8 mouse cellular contexts compared by ENCODE assay signal in genomic region chr7:46839446-46839845, GRCm38 (mm10). TPM values are rescaled to one million over a fixed set of nuclear protein-coding genes. Genes with fewer than 3 reads are reported as not detected.
A peak's percentile ranks its signal among the peaks of the same experiment; 100 is the strongest.
DNase-seq lines count a peak whose midpoint lies in the region; ATAC-seq and TF ChIP-seq lines count a peak whose summit lies in the region.

No protein-coding gene starts in this region.

- peak; percentile 14; the same call in 1 of the 2 replicates for ATAC-seq in forebrain, postnatal 0 days
- no peak for ATAC-seq in forebrain, embryonic 11.5 days (replicated peaks; ENCODE audit: low FRiP score)
- ATAC-seq in intestine, postnatal 0 days, result peak; percentile 85
- ATAC-seq in lung, embryonic 15.5 days (ENCODE audit: borderline replicate concordance, extremely low read depth, low FRiP score, low TSS enrichment), result peak; percentile 0; the same call in 1 of the 2 replicates
- ATAC-seq in megakaryocyte-erythroid progenitor cell, adult 5-6 weeks (replicated peaks; ENCODE audit: low FRiP score, low TSS enrichment, poor library complexity, severe bottlenecking), result no peak

- TF ChIP-seq CTCF in forebrain, postnatal 0 days (IDR thresholded peaks at IDR 0.05; ENCODE audit: low read depth), result no peak
- no peak for TF ChIP-seq CTCF in cortical plate, adult 2 months (IDR thresholded peaks at IDR 0.05; ENCODE audit: extremely low read depth, insufficient read depth, low read length)
- 0 out of 2 replicates have a peak, but pooled peaks have one; percentile 1 for TF ChIP-seq CTCF in intestine, postnatal 0 days (IDR thresholded peaks at IDR 0.05; ENCODE audit: low read depth)

- peaks cover 16% of the 10 kb centered on the region for H3K4me1 ChIP-seq in forebrain, postnatal 0 days (ENCODE audit: insufficient read depth)
- peaks cover 5% of the 10 kb centered on the region; the same call in 1 of the 2 replicates for H3K4me1 ChIP-seq in forebrain, embryonic 11.5 days (replicated peaks; ENCODE audit: control insufficient read depth, insufficient read depth, low read length)
- peaks cover 4% of the 10 kb centered on the region; the same call in 1 of the 2 replicates for H3K4me1 ChIP-seq in cortical plate, adult 2 months (ENCODE audit: control insufficient read depth, insufficient read depth, low read length)
- H3K4me1 ChIP-seq in intestine, postnatal 0 days (replicated peaks; ENCODE audit: control insufficient read depth, insufficient read depth, low read length), result peaks cover 16% of the 10 kb centered on the region
- peaks cover 58% of the 10 kb centered on the region for H3K4me1 ChIP-seq in lung, embryonic 15.5 days

- H3K36me3 ChIP-seq in forebrain, postnatal 0 days (ENCODE audit: insufficient read depth), result no peaks in the 10 kb centered on the region
- no peaks in the 10 kb centered on the region for H3K36me3 ChIP-seq in forebrain, embryonic 11.5 days (ENCODE audit: control insufficient read depth, insufficient read depth, low read length)
- no peaks in the 10 kb centered on the region for H3K36me3 ChIP-seq in intestine, postnatal 0 days (ENCODE audit: control insufficient read depth, insufficient read depth)
- H3K36me3 ChIP-seq in lung, embryonic 15.5 days, result no peaks in the 10 kb centered on the region

- no peak overlapping the region for H3K9ac ChIP-seq in forebrain, postnatal 0 days
- H3K9ac ChIP-seq in forebrain, embryonic 11.5 days (ENCODE audit: low read length), result no peak overlapping the region
- no peak overlapping the region; the same call in 1 of the 2 replicates for H3K9ac ChIP-seq in intestine, postnatal 0 days (ENCODE audit: low read depth, low read length)
- H3K9ac ChIP-seq in lung, embryonic 15.5 days, result no peak overlapping the region

- H3K27me3 ChIP-seq in forebrain, postnatal 0 days (ENCODE audit: insufficient read depth, low read length), result no peaks in the 10 kb centered on the region
- H3K27me3 ChIP-seq in forebrain, embryonic 11.5 days (ENCODE audit: control insufficient read depth, insufficient read depth, low read length), result no peaks in the 10 kb centered on the region
- no peaks in the 10 kb centered on the region for H3K27me3 ChIP-seq in intestine, postnatal 0 days (replicated peaks; ENCODE audit: control insufficient read depth, insufficient read depth, low read length)
- no peaks in the 10 kb centered on the region for H3K27me3 ChIP-seq in lung, embryonic 15.5 days

- peak overlapping the region; percentile 87 for H3K27ac ChIP-seq in forebrain, postnatal 0 days (ENCODE audit: low read depth, low read length)
- no peak overlapping the region for H3K27ac ChIP-seq in forebrain, embryonic 11.5 days (ENCODE audit: low read depth, low read length)
- peak overlapping the region; percentile 73 for H3K27ac ChIP-seq in cortical plate, adult 2 months (ENCODE audit: insufficient read depth, low read length)
- peak overlapping the region; percentile 91 for H3K27ac ChIP-seq in intestine, postnatal 0 days (ENCODE audit: low read depth, low read length)
- H3K27ac ChIP-seq in lung, embryonic 15.5 days, result peak overlapping the region; percentile 91

- H3K9me3 ChIP-seq in forebrain, postnatal 0 days (ENCODE audit: low read length), result no peaks in the 10 kb centered on the region
- no peaks in the 10 kb centered on the region for H3K9me3 ChIP-seq in forebrain, embryonic 11.5 days (ENCODE audit: control insufficient read depth, low read length)
- H3K9me3 ChIP-seq in intestine, postnatal 0 days (ENCODE audit: control insufficient read depth), result no peaks in the 10 kb centered on the region
- H3K9me3 ChIP-seq in lung, embryonic 15.5 days, result no peaks in the 10 kb centered on the region

- H3K4me3 ChIP-seq in forebrain, postnatal 0 days (ENCODE audit: low read depth, low read length), result no peak overlapping the region
- H3K4me3 ChIP-seq in forebrain, embryonic 11.5 days (ENCODE audit: low read depth, low read length), result no peak overlapping the region
- H3K4me3 ChIP-seq in cortical plate, adult 2 months (ENCODE audit: insufficient read depth, low read length), result no peak overlapping the region
- H3K4me3 ChIP-seq in intestine, postnatal 0 days (ENCODE audit: low read depth, low read length), result no peak overlapping the region
- no peak overlapping the region for H3K4me3 ChIP-seq in lung, embryonic 15.5 days

- H3K4me2 ChIP-seq in forebrain, postnatal 0 days (ENCODE audit: low read depth), result peak overlapping the region; percentile 40
- H3K4me2 ChIP-seq in forebrain, embryonic 11.5 days (ENCODE audit: low read depth, low read length, severe bottlenecking), result no peak overlapping the region
- H3K4me2 ChIP-seq in intestine, postnatal 0 days (replicated peaks; ENCODE audit: low read depth), result peak overlapping the region; percentile 51
- H3K4me2 ChIP-seq in lung, embryonic 15.5 days, result peak overlapping the region; percentile 34

- no peak for TF ChIP-seq POLR2A in cortical plate, adult 2 months (IDR thresholded peaks at IDR 0.05; ENCODE audit: extremely low read depth, insufficient read depth, low read length)

- 49% methylated on average over 7 of the region's 7 CpGs for WGBS in forebrain, postnatal 0 days
- WGBS in forebrain, embryonic 11.5 days, result 28% methylated on average over 7 of the region's 7 CpGs
- 18% methylated on average over 7 of the region's 7 CpGs for WGBS in intestine, postnatal 0 days
- 40% methylated on average over 7 of the region's 7 CpGs for WGBS in lung, embryonic 15.5 days

- DNase-seq in forebrain, postnatal 0 days, result no peak
- no peak for DNase-seq in forebrain, embryonic 11.5 days (ENCODE audit: low spot score)
- DNase-seq in ovary, adult 18-20 months (ENCODE audit: low spot score), result no peak
- no peak for DNase-seq in MN1 (ENCODE audit: low spot score)

RNA-seq across cellular contexts. Expression of gene Ldha, which starts 1.8 kb away (rescaled TPM):
- 373 and 414 TPM in 2 replicates for total RNA-seq in forebrain, postnatal 0 days (2014; rRNA removed)
- polyA plus RNA-seq in forebrain, postnatal 0 days (2015; fragmentation: Nextera tagmentation; extraction: Ambion mirVana), result 753 and 790 TPM in 2 replicates
- polyA plus RNA-seq in forebrain, embryonic 11.5 days (2014; fragmentation: Nextera tagmentation; extraction: Ambion mirVana), result 2,020 and 2,118 TPM in 2 replicates
- polyA plus RNA-seq in cortical plate, adult 2 months (2012; rRNA removed), result 392 and 402 TPM in 2 replicates
- polyA plus RNA-seq in intestine, postnatal 0 days (2015; fragmentation: Nextera tagmentation; extraction: Ambion mirVana), result 1,258 and 1,338 TPM in 2 replicates
- 1,840 and 1,954 TPM in 2 replicates for polyA plus RNA-seq in lung, embryonic 15.5 days (2015; fragmentation: Nextera tagmentation; extraction: Ambion mirVana)
- total RNA-seq in megakaryocyte-erythroid progenitor cell, adult 5-6 weeks (2014; fragmentation: Nextera tagmentation), result 663 and 668 TPM in 2 replicates
- total RNA-seq in megakaryocyte-erythroid progenitor cell, adult 5-6 weeks (2017), result 397 and 483 TPM in 2 replicates

RNA-seq across cellular contexts. Expression of gene Ldhc, which starts 21.6 kb away (rescaled TPM):
- not detected in 2 replicates for total RNA-seq in forebrain, postnatal 0 days (2014; rRNA removed)
- not detected in 2 replicates for polyA plus RNA-seq in forebrain, postnatal 0 days (2015; fragmentation: Nextera tagmentation; extraction: Ambion mirVana)
- 0.13 TPM in 1 of 2 replicates, not detected in the other for polyA plus RNA-seq in forebrain, embryonic 11.5 days (2014; fragmentation: Nextera tagmentation; extraction: Ambion mirVana)
- 0.08 TPM in 1 of 2 replicates, not detected in the other for polyA plus RNA-seq in cortical plate, adult 2 months (2012; rRNA removed)
- polyA plus RNA-seq in intestine, postnatal 0 days (2015; fragmentation: Nextera tagmentation; extraction: Ambion mirVana), result not detected in 2 replicates
- 0.14 TPM in 1 of 2 replicates, not detected in the other for polyA plus RNA-seq in lung, embryonic 15.5 days (2015; fragmentation: Nextera tagmentation; extraction: Ambion mirVana)
- not detected in 2 replicates for total RNA-seq in megakaryocyte-erythroid progenitor cell, adult 5-6 weeks (2014; fragmentation: Nextera tagmentation)
- total RNA-seq in megakaryocyte-erythroid progenitor cell, adult 5-6 weeks (2017), result not detected in 2 replicates

RNA-seq across cellular contexts. Expression of gene Gtf2h1, which starts 43.5 kb away (rescaled TPM):
- total RNA-seq in forebrain, postnatal 0 days (2014; rRNA removed), result 58.2 and 60.1 TPM in 2 replicates
- polyA plus RNA-seq in forebrain, postnatal 0 days (2015; fragmentation: Nextera tagmentation; extraction: Ambion mirVana), result 39.0 and 42.1 TPM in 2 replicates
- polyA plus RNA-seq in forebrain, embryonic 11.5 days (2014; fragmentation: Nextera tagmentation; extraction: Ambion mirVana), result 53.9 and 56.2 TPM in 2 replicates
- polyA plus RNA-seq in cortical plate, adult 2 months (2012; rRNA removed), result 30.1 TPM in 2 replicates
- 51.3 and 52.7 TPM in 2 replicates for polyA plus RNA-seq in intestine, postnatal 0 days (2015; fragmentation: Nextera tagmentation; extraction: Ambion mirVana)
- polyA plus RNA-seq in lung, embryonic 15.5 days (2015; fragmentation: Nextera tagmentation; extraction: Ambion mirVana), result 40.6 and 43.8 TPM in 2 replicates
- 64.4 and 68.6 TPM in 2 replicates for total RNA-seq in megakaryocyte-erythroid progenitor cell, adult 5-6 weeks (2014; fragmentation: Nextera tagmentation)
- 144 and 158 TPM in 2 replicates for total RNA-seq in megakaryocyte-erythroid progenitor cell, adult 5-6 weeks (2017)

RNA-seq across cellular contexts. Expression of gene Hps5, which starts 43.6 kb away (rescaled TPM):
- 17.1 and 24.5 TPM in 2 replicates for total RNA-seq in forebrain, postnatal 0 days (2014; rRNA removed)
- polyA plus RNA-seq in forebrain, postnatal 0 days (2015; fragmentation: Nextera tagmentation; extraction: Ambion mirVana), result 5.6 and 6.9 TPM in 2 replicates
- 18.3 and 23.7 TPM in 2 replicates for polyA plus RNA-seq in forebrain, embryonic 11.5 days (2014; fragmentation: Nextera tagmentation; extraction: Ambion mirVana)
- polyA plus RNA-seq in cortical plate, adult 2 months (2012; rRNA removed), result 16.7 and 17.1 TPM in 2 replicates
- polyA plus RNA-seq in intestine, postnatal 0 days (2015; fragmentation: Nextera tagmentation; extraction: Ambion mirVana), result 13.9 and 14.7 TPM in 2 replicates
- polyA plus RNA-seq in lung, embryonic 15.5 days (2015; fragmentation: Nextera tagmentation; extraction: Ambion mirVana), result 19.3 and 21.3 TPM in 2 replicates
- 21.2 and 21.7 TPM in 2 replicates for total RNA-seq in megakaryocyte-erythroid progenitor cell, adult 5-6 weeks (2014; fragmentation: Nextera tagmentation)
- 16.2 and 25.1 TPM in 2 replicates for total RNA-seq in megakaryocyte-erythroid progenitor cell, adult 5-6 weeks (2017)

Comparison
In these comparisons a context has a peak if more than half of its experiments do, and no peak if none do; other contexts are left out.
1. ATAC-seq: peak in forebrain, postnatal 0 days (single experiment), intestine, postnatal 0 days (single experiment) and lung, embryonic 15.5 days (single experiment); none in forebrain, embryonic 11.5 days (single experiment) and megakaryocyte-erythroid progenitor cell, adult 5-6 weeks (single experiment).